Mouse (Mus musculus) hindbrain, embryonic 15.5 days (tissue): Measurements from ENCODE around the gene Mia3. TPM values are rescaled to one million over a fixed set of nuclear protein-coding genes. Genes with fewer than 3 reads are reported as not detected.
"Not testable (repeated sequence)": the region's sequence is repeated elsewhere in the genome, so short reads cannot be mapped to it uniquely, and the experiment has no call there.

Experiments
- ATAC-seq: fragments of 200-750 bp; cut with Nextera tagmentation; 2 replicates; pipeline ENCODE4 v1.8.0; 2017; ENCODE audit warnings: low read depth, moderate number of reproducible peaks, moderate TSS enrichment; ENCODE audit not compliant: low FRiP score
- H3K27ac ChIP-seq: fragments of 300-500 bp; sonication (generic); replicated peaks from 2 replicates; pipeline ENCODE4 v1.5.1; 2015; ENCODE audit warnings: mild to moderate bottlenecking, inconsistent platforms
- H3K27me3 ChIP-seq: fragments of 300-500 bp; sonication (generic); 2 replicates; pipeline ENCODE4 v1.6.1; 2015; ENCODE audit warnings: control low read depth, inconsistent platforms
- H3K36me3 ChIP-seq: fragments of 300-500 bp; sonication (generic); 2 replicates; pipeline ENCODE4 v1.6.1; 2015; ENCODE audit warnings: control low read depth, inconsistent platforms
- H3K4me1 ChIP-seq: fragments of 300-500 bp; sonication (generic); replicated peaks from 2 replicates; pipeline ENCODE4 v1.6.1; 2015; ENCODE audit warnings: control low read depth, inconsistent platforms
- H3K4me2 ChIP-seq: fragments of 300-500 bp; sonication (generic); 2 replicates; pipeline ENCODE4 v1.6.1; 2015; ENCODE audit warnings: moderate library complexity, mild to moderate bottlenecking, inconsistent platforms
- H3K4me3 ChIP-seq: fragments of 300-500 bp; sonication (generic); 2 replicates; pipeline ENCODE4 v1.5.1; 2015; ENCODE audit warnings: mild to moderate bottlenecking, inconsistent platforms
- H3K9ac ChIP-seq: fragments of 300-500 bp; sonication (generic); 2 replicates; pipeline ENCODE4 v1.6.1; 2015; ENCODE audit warnings: inconsistent platforms
- H3K9me3 ChIP-seq: fragments of 300-500 bp; sonication (generic); 2 replicates; pipeline ENCODE4 v1.6.1; 2016; ENCODE audit warnings: control low read depth, inconsistent platforms
- WGBS: fragments of 180-500 bp; shearing (Covaris S2); methylation state at CpG from one replicate; pipeline ENCODE4 v1.1.7; 2015; 5-methylcytosine and 5-hydroxymethylcytosine counted together
- polyA plus RNA-seq: library from polyadenylated mRNA; unstranded; fragments of >200 nt; fragmentation: Nextera tagmentation; extraction: Ambion mirVana; gene quantifications from 2 replicates; pipeline ENCODE4 v1.2.1, GENCODE M21; 2015

Gene Mia3
- polyA plus RNA-seq, 1 experiment from 2014 or later, result 113 TPM

- Histone ChIP-seq H3K4me3 (no peak overlapping the region), H3K27me3 (0 out of 2 replicates have a peak, but pooled peaks cover 2% of the 10 kb centered on the region), H3K9me3 (no peaks in the 10 kb centered on the region), H3K9ac (no peak overlapping the region), H3K36me3 (no peaks in the 10 kb centered on the region), H3K27ac (no peak overlapping the region), H3K4me1 (0 out of 2 replicates have a peak, but pooled peaks cover 4% of the 10 kb centered on the region), H3K4me2 (no peak overlapping the region)
- no peak for ATAC-seq
- WGBS, result 84% methylated on average over 5 of the region's 5 CpGs
These were observed 5.4 kb upstream of the Mia3 start for GRCm38 (mm10) chr1:183374728-183375127.

GRCm38 (mm10) chr1:183368601-183369400 lies 552 bp downstream of the Mia3 start:
- Histone ChIP-seq H3K27ac (peak overlapping the region; percentile 77), H3K9me3 (no peaks in the 10 kb centered on the region), H3K27me3 (no peaks in the 10 kb centered on the region), H3K36me3 (peaks cover 7% of the 10 kb centered on the region), H3K4me2 (peak overlapping the region; percentile 97), H3K4me1 (peaks cover 19% of the 10 kb centered on the region), H3K4me3 (peak overlapping the region; percentile 98), H3K9ac (peak overlapping the region; percentile 84)
- WGBS, result 1% methylated on average over 47 of the region's 56 CpGs
- peak; percentile 80 for ATAC-seq

- no peak overlapping the region for H3K27ac ChIP-seq
- 81% methylated on average over 5 of the region's 5 CpGs for WGBS
- H3K9ac ChIP-seq, result no peak overlapping the region
- no peak overlapping the region for H3K4me2 ChIP-seq
- no peaks in the 10 kb centered on the region for H3K9me3 ChIP-seq
- H3K36me3 ChIP-seq, result peaks cover 26% of the 10 kb centered on the region
- H3K4me1 ChIP-seq, result peaks cover 19% of the 10 kb centered on the region
- ATAC-seq, result no peak
- H3K27me3 ChIP-seq, result no peaks in the 10 kb centered on the region
- H3K4me3 ChIP-seq, result no peak overlapping the region
These were observed 3.0 kb downstream of the Mia3 start for GRCm38 (mm10) chr1:183366361-183366760.

GRCm38 (mm10) chr1:183363577-183363867 lies 5.8 kb downstream of the Mia3 start:
- over 99% methylated on average over 5 of the region's 5 CpGs for WGBS
- H3K27ac ChIP-seq, result no peak overlapping the region
- no peak overlapping the region for H3K4me2 ChIP-seq
- no peak overlapping the region for H3K9ac ChIP-seq
- H3K27me3 ChIP-seq, result no peaks in the 10 kb centered on the region
- H3K36me3 ChIP-seq, result peaks cover 39% of the 10 kb centered on the region
- no peak overlapping the region for H3K4me3 ChIP-seq
- peaks cover 11% of the 10 kb centered on the region for H3K4me1 ChIP-seq
- ATAC-seq, result no peak
- H3K9me3 ChIP-seq, result no peaks in the 10 kb centered on the region

- peaks cover 45% of the 10 kb centered on the region for H3K36me3 ChIP-seq
- H3K27ac ChIP-seq, result no peak overlapping the region
- H3K4me2 ChIP-seq, result no peak overlapping the region
- H3K4me3 ChIP-seq, result no peak overlapping the region
- no peak overlapping the region for H3K9ac ChIP-seq
- H3K9me3 ChIP-seq, result no peaks in the 10 kb centered on the region
- WGBS, result 94% methylated on average over 14 of the region's 14 CpGs
- peaks cover 6% of the 10 kb centered on the region for H3K4me1 ChIP-seq
- ATAC-seq, result no peak
- H3K27me3 ChIP-seq, result no peaks in the 10 kb centered on the region
These were observed 6.4 kb downstream of the Mia3 start for GRCm38 (mm10) chr1:183362729-183363576.

DNA sequence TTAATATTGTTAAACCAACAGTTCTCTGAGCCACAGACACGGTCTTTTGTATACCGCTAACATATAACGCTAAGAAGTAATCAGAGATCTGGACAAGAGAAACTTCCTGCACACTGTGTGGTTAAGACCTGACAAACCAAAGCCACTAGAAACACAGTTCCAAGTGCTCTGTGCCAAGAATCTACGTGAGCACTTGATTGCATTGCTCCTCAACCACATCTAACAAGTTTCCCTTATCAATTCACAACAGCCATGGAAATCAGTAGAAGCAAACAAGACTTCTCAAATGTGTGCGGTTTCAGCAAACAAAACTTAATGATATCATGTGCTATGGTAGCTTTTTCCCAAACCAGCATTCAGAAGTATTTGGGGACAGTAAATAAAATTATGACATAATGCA lies 7.1 kb downstream of the Mia3 start:
- Histone ChIP-seq H3K4me3 (no peak overlapping the region), H3K4me2 (no peak overlapping the region), H3K4me1 (no peaks in the 10 kb centered on the region; the same call in 1 of the 2 replicates), H3K27ac (no peak overlapping the region), H3K9ac (no peak overlapping the region), H3K36me3 (peaks cover 50% of the 10 kb centered on the region), H3K9me3 (no peaks in the 10 kb centered on the region), H3K27me3 (no peaks in the 10 kb centered on the region)
- no peak for ATAC-seq
- 95% methylated on average over 5 of the region's 5 CpGs for WGBS

- peaks cover 65% of the 10 kb centered on the region for H3K36me3 ChIP-seq
These were observed 10.5 kb downstream of the Mia3 start for GRCm38 (mm10) chr1:183358901-183359300.

DNA sequence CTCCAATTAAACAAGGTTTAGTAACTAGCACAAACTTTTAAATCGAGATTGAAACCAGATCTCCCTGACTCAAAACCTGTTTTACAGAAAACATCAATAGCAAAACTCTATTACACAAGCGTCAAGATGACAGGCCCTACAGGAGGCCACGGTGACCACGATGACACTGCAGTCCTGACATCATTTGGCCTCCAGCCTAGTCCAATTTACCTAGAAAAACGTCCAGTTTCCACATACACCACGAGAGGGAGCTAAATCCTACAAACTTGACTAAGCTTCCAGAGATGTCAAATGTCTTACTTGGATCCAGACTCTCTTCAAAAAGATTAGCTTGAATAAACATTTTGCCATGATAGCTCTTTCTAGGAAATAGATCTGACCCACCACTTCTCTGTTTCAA lies 19.5 kb downstream of the Mia3 start:
- Histone ChIP-seq H3K27ac (no peak overlapping the region), H3K9me3 (no peaks in the 10 kb centered on the region), H3K9ac (no peak overlapping the region), H3K4me1 (peaks cover 13% of the 10 kb centered on the region), H3K27me3 (no peaks in the 10 kb centered on the region), H3K4me3 (no peak overlapping the region), H3K4me2 (no peak overlapping the region), H3K36me3 (peaks cover 47% of the 10 kb centered on the region)
- 21% methylated on average over 6 of the region's 6 CpGs for WGBS
- no peak for ATAC-seq

More at GRCm38 (mm10) chr1:183358901-183359300, 10.5 kb downstream of the Mia3 start:
- no peak for ATAC-seq
- H3K4me3 ChIP-seq, result no peak overlapping the region
- H3K9ac ChIP-seq, result no peak overlapping the region
- H3K9me3 ChIP-seq, result no peaks in the 10 kb centered on the region
- no peaks in the 10 kb centered on the region for H3K4me1 ChIP-seq
- no peak overlapping the region for H3K4me2 ChIP-seq
- no peak overlapping the region for H3K27ac ChIP-seq
- no peaks in the 10 kb centered on the region for H3K27me3 ChIP-seq
- 89% methylated on average over 3 of the region's 3 CpGs for WGBS

- H3K4me1 ChIP-seq, result peaks cover 13% of the 10 kb centered on the region
- H3K27ac ChIP-seq, result peak overlapping the region; percentile 87
- peak overlapping the region; percentile 80 for H3K4me3 ChIP-seq
- 9% methylated on average over 10 of the region's 10 CpGs for WGBS
- peak; percentile 54; the same call in 1 of the 2 replicates for ATAC-seq
- H3K9ac ChIP-seq, result peak overlapping the region; percentile 76
- no peaks in the 10 kb centered on the region for H3K9me3 ChIP-seq
- H3K36me3 ChIP-seq, result peaks cover 31% of the 10 kb centered on the region
- H3K27me3 ChIP-seq, result no peaks in the 10 kb centered on the region
- H3K4me2 ChIP-seq, result peak overlapping the region; percentile 95
These were observed 23.5 kb downstream of the Mia3 start for GRCm38 (mm10) chr1:183345817-183346195.

DNA sequence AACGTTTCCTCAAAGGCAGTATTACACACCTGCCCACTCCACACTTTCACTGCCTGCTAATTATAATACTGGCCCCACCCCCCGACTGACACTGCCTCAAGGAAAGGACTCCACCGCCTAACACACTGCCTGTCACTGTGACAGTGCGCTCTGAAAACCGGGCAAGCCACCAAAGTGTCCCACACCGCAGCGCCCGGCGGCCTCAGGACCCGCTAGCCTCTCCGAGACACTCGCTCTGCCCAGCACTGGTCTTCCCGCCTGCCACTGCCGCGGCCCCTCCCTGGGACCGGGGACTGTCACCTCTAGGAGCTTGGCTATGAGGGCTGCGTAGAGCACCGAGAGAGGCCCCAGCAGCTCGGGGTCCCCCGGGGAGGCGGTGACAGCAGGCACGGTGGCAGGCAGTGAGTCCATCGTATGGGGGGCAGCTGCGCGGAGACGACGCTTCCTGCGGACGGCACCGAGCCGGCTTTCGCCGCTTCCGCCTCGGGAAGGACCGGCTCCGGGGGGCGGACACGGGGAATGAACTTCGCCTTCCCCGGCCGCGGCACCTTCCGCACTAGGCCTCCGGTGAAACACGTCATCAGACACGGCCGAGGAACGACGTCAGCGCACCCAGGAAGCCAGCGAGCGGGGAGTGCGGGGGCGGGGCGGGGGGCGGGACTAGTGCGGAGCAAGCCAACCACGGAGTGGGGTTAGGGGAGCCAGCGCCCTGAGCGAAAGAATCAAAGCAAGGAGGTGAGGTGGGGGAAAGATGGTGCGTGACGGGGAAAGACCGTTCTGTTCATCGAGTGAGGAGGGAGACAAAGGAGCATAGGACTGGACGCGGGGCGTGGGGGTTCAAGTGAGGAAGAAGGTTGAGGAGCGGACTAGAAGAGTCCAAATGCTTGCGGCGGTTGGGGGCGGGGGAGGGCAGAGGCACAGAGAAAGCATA lies 24.2 kb downstream of the Mia3 start:
- Histone ChIP-seq H3K9ac (peak overlapping the region; percentile 76), H3K27ac (peak overlapping the region; percentile 87), H3K27me3 (no peaks in the 10 kb centered on the region), H3K9me3 (no peaks in the 10 kb centered on the region), H3K4me1 (peaks cover 13% of the 10 kb centered on the region), H3K36me3 (peaks cover 29% of the 10 kb centered on the region), H3K4me3 (peak overlapping the region; percentile 80), H3K4me2 (peak overlapping the region; percentile 95)
- peak; percentile 98 for ATAC-seq
- under 1% methylated on average over 72 of the region's 72 CpGs for WGBS

DNA sequence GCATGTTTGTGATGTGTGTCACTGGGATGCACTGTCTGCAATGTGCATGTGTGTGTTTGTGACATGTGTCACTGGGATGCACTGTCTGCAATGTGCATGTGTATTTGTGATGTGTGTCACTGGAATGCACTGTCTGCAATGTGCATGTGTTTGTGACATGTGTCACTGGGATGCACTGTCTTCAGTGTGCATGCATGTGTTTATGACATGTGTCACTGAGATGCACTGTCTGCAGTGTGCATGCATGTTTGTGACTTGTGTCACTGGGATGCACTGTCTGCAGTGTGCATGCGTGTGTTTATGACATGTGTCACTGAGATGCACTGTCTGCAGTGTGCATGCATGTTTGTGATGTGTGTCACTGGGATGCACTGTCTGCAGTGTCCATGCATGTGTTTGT lies 26.5 kb downstream of the Mia3 start:
- Histone ChIP-seq H3K36me3 (peaks cover 32% of the 10 kb centered on the region), H3K4me1 (peaks cover 13% of the 10 kb centered on the region)
- not testable (repeated sequence) for H3K27ac ChIP-seq, H3K4me2 ChIP-seq, ATAC-seq, H3K9ac ChIP-seq, H3K27me3 ChIP-seq, H3K4me3 ChIP-seq, H3K9me3 ChIP-seq
- 91% methylated on average over 1 of the region's 1 CpGs for WGBS
